Mouse (Mus musculus) neural tube, embryonic 15.5 days (tissue): ENCODE measurements around the gene Fam219a. TPM values are rescaled to one million over a fixed set of nuclear protein-coding genes. Genes with fewer than 3 reads are reported as not detected.
A peak's percentile ranks its signal among the peaks of the same experiment; 100 is the strongest.

Source experiments
- ATAC-seq: fragments of 200-750 bp; cut with Nextera tagmentation; 2 replicates; pipeline ENCODE4 v1.8.0; 2017; ENCODE audit warnings: mild to moderate bottlenecking, moderate TSS enrichment, moderate library complexity; ENCODE audit not compliant: low FRiP score
- H3K27ac ChIP-seq: fragments of 300-500 bp; sonication (generic); replicated peaks from 2 replicates; pipeline ENCODE4 v1.5.1; 2015; ENCODE audit warnings: mild to moderate bottlenecking, inconsistent platforms
- H3K27me3 ChIP-seq: fragments of 300-500 bp; sonication (generic); replicated peaks from 2 replicates; pipeline ENCODE4 v1.6.1; 2015; ENCODE audit warnings: inconsistent platforms
- H3K36me3 ChIP-seq: fragments of 300-500 bp; sonication (generic); 2 replicates; pipeline ENCODE4 v1.6.1; 2015; ENCODE audit warnings: inconsistent platforms
- H3K4me1 ChIP-seq: fragments of 300-500 bp; sonication (generic); 2 replicates; pipeline ENCODE4 v1.6.1; 2015; ENCODE audit warnings: inconsistent platforms
- H3K4me2 ChIP-seq: fragments of 300-500 bp; sonication (generic); 2 replicates; pipeline ENCODE4 v1.6.1; 2015; ENCODE audit warnings: inconsistent platforms, mild to moderate bottlenecking, moderate library complexity
- H3K4me3 ChIP-seq: fragments of 300-500 bp; sonication (generic); replicated peaks from 2 replicates; pipeline ENCODE4 v1.5.1; 2015; ENCODE audit warnings: mild to moderate bottlenecking, inconsistent platforms
- H3K9ac ChIP-seq: fragments of 300-500 bp; sonication (generic); replicated peaks from 2 replicates; pipeline ENCODE4 v1.6.1; 2015; ENCODE audit warnings: mild to moderate bottlenecking, inconsistent platforms
- H3K9me3 ChIP-seq: fragments of 300-500 bp; sonication (generic); replicated peaks from 2 replicates; pipeline ENCODE4 v1.6.1; 2016; ENCODE audit warnings: inconsistent platforms
- WGBS: fragments of 180-500 bp; shearing (Covaris S2); methylation state at CpG from one replicate; pipeline ENCODE4 v1.1.7; 2015; ENCODE audit warnings: mixed read lengths; 5-methylcytosine and 5-hydroxymethylcytosine counted together
- polyA plus RNA-seq: library from polyadenylated mRNA; unstranded; fragments of >200 nt; fragmentation: Nextera tagmentation; extraction: Ambion mirVana; gene quantifications from 2 replicates; pipeline ENCODE4 v1.2.1, GENCODE M21; 2015

The Fam219a gene
- polyA plus RNA-seq, 1 experiment from 2014 or later = 17.9 TPM

DNA sequence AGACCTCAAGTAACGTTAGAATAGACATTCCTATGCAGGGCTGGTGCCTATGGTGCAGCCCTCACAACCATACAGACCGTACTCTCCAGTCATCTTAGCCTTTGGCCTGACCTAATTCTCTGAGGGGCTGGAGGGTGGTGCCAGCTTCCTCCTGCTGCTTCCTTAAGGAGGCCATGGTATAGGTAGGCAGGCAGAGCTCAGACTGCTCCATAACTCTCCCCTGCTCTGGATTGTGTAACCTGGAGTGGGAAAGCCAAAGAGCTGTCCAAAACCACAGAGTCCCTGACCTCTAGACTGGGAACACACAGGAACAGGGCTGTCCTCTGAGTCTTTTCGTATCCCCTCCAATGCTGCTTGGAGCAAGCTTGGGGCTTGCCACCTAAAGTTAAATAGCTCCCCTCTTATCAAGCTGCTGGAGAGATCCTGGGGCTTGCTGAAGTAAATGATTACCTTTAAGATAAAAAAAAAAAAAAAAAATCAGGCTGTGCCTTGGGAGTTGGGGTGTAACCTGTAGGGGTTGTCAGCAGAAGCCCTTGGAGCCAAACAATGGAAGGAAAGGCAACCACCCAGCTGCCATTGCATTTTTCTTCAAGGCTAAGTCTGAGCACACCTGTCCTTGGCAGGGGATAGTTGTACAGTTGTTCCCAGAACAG lies 75.7 kb downstream of the Fam219a start:
- 78% methylated on average over 3 of the region's 3 CpGs for WGBS
- ATAC-seq = no peak
- H3K4me3 ChIP-seq = no peak overlapping the region

DNA sequence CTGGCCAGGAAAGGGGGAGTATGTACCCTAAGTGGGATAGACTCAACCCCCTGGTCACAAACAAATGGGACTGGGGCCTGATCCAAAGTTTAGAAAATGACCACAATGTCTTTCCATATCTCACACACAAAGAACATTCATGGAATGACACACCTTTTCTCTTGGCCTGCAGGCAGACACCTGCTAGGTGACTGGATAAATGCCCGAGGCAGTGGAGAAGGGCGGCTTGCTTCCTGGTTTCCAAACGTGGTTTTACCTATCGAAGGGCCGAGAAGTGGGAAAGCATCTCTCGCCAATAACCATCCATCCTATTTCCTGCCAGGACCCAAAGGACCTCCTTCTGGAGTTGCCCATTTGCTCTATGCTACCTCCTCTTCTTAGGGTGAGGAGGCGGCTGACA lies 76.4 kb downstream of the Fam219a start:
- 83% methylated on average over 7 of the region's 7 CpGs for WGBS
- Histone ChIP-seq H3K4me3 (no peak overlapping the region), H3K27me3 (peaks cover 28% of the 10 kb centered on the region), H3K4me2 (no peak overlapping the region), H3K9me3 (no peaks in the 10 kb centered on the region), H3K36me3 (no peaks in the 10 kb centered on the region), H3K27ac (no peak overlapping the region), H3K4me1 (peaks cover 16% of the 10 kb centered on the region), H3K9ac (no peak overlapping the region)
- ATAC-seq = no peak

More for the DNA sequence above, 75.7 kb downstream of the Fam219a start:
- Histone ChIP-seq H3K36me3 (no peaks in the 10 kb centered on the region), H3K9me3 (no peaks in the 10 kb centered on the region), H3K9ac (no peak overlapping the region), H3K27me3 (peaks cover 34% of the 10 kb centered on the region), H3K27ac (no peak overlapping the region), H3K4me2 (no peak overlapping the region), H3K4me1 (peaks cover 22% of the 10 kb centered on the region)

DNA sequence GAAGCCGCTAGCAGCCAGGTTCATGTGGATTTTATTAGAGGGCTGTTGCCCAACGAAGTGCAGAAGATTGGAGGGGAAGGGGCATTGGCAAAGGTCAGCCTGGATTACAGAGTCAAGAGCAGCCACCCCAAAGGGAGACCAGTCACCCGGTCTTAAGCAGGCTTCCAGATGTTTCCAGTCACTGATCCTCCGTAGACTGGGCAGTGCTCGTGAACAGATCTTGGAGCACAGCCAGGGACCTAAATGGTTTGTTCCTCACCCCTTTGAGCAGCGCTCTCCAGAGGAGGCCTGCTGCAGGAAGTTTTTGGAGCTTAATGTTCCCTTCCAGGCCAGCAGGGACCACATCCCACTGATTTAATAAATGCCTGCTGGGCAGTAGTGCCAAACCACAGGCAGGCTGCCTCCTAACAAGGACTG lies 87.7 kb downstream of the Fam219a start:
- H3K4me2 ChIP-seq = no peak overlapping the region
- H3K9me3 ChIP-seq = no peaks in the 10 kb centered on the region
- ATAC-seq = no peak
- no peaks in the 10 kb centered on the region for H3K27me3 ChIP-seq
- H3K36me3 ChIP-seq = peaks cover 11% of the 10 kb centered on the region
- no peak overlapping the region for H3K9ac ChIP-seq
- H3K4me1 ChIP-seq = no peaks in the 10 kb centered on the region
- H3K4me3 ChIP-seq = no peak overlapping the region
- H3K27ac ChIP-seq = no peak overlapping the region; the same call in 1 of the 2 replicates
- 68% methylated on average over 6 of the region's 6 CpGs for WGBS

DNA sequence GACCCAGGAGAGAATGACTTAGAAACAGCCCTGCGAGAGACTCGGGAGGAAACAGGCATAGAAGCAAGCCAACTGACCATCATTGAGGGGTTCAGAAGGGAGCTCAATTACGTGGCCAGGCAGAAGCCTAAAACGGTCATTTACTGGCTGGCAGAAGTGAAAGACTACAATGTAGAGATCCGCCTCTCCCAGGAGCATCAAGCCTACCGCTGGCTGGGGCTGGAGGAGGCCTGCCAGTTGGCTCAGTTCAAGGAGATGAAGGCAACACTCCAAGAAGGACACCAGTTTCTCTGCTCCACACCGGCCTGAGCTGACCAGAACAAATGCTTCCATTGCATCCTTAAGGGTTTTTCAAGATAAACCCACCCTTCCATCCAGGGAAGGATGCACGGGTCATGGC lies 89.1 kb downstream of the Fam219a start:
- Histone ChIP-seq H3K27me3 (no peaks in the 10 kb centered on the region), H3K27ac (no peak overlapping the region), H3K4me2 (no peak overlapping the region), H3K36me3 (peaks cover 11% of the 10 kb centered on the region), H3K4me3 (no peak overlapping the region), H3K9me3 (no peaks in the 10 kb centered on the region), H3K9ac (no peak overlapping the region), H3K4me1 (no peaks in the 10 kb centered on the region)
- no peak for ATAC-seq
- 72% methylated on average over 8 of the region's 8 CpGs for WGBS

DNA sequence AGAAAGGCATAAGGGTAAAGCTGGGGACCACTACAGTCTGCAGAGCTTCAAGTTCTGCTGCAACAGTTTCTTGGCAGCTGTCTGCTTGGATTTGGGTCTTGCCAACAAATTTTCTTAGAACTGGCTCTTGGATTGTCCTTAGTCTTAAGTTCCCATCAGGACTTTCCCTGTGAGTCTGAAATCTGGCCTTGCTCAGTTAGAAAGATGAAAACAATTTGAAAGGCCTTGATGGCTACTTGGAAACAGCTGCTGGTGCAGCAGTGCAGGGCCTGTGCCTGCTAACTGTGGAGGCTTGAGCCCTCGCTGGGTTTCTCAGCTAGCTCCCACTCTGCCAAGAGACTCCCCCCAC lies 89.9 kb downstream of the Fam219a start:
- H3K27ac ChIP-seq = no peak overlapping the region
- H3K4me2 ChIP-seq = no peak overlapping the region
- no peak for ATAC-seq
- H3K9ac ChIP-seq = no peak overlapping the region
- H3K36me3 ChIP-seq = peaks cover 11% of the 10 kb centered on the region
- H3K4me3 ChIP-seq = no peak overlapping the region
- WGBS = 94% methylated on average over 1 of the region's 1 CpGs
- H3K4me1 ChIP-seq = no peaks in the 10 kb centered on the region
- no peaks in the 10 kb centered on the region for H3K9me3 ChIP-seq
- no peaks in the 10 kb centered on the region for H3K27me3 ChIP-seq

DNA sequence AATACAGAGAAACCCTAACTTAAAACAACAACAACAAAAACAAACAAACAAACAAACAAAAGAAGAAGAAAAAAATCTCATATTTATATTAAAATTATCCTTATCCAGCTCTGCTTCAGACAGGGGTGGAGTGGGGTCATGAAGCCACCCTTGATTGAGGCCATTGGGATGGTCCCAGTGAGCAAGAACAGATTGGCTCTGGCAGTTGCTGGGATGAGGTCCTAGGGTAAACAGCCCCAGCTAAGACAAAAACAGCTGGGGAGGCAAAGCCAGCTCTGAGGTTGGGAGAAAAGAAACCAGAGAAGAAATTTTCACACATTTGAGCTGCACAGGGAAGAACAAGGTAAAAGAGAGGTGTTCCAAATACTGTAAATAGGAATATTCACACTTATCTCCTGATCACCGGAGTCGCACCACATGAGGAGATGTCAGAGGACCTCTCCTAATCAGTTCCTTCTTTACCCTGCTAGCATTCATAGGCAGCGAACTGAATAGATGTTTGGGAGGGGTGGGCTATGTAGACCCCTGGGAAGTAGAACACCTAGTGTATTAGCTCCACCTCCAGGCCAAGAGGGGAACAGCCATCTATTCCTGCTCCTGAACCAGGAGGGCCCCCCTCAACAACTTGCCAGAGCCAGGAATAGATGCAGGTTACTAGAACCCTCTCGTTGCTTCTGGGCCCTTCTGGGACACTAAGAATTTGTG lies 90.4 kb downstream of the Fam219a start:
- Histone ChIP-seq H3K27me3 (no peaks in the 10 kb centered on the region), H3K9me3 (no peaks in the 10 kb centered on the region), H3K36me3 (peaks cover 11% of the 10 kb centered on the region), H3K4me3 (no peak overlapping the region), H3K9ac (no peak overlapping the region), H3K27ac (no peak overlapping the region), H3K4me1 (no peaks in the 10 kb centered on the region), H3K4me2 (no peak overlapping the region)
- 73% methylated on average over 4 of the region's 4 CpGs for WGBS
- ATAC-seq = no peak

DNA sequence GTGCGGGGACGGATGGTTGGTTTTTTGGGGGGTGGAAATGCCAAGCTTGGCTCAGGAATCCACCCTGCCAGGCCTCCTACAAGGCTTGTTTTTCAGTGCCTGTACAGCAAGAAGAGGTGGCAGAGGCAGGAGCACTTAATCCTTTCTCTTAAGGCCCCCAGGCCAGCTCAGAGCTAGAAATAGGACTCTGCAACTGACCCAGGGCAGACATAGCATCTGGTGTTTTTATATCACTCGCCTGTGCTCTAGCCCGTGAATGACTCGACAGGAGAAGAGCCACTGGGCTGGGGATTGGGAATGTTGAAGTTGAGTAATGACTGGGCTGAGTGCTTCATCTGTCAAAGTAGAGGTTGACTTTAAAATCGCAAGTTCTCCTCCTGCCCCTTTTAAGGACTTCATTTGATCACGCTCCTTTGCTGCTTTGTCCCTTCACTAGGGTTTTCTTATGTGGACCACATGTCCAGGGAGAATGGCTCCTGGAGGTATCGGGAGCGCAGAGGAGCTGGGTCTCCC lies 91.6 kb downstream of the Fam219a start:
- Histone ChIP-seq H3K9me3 (no peaks in the 10 kb centered on the region), H3K27ac (no peak overlapping the region), H3K4me2 (no peak overlapping the region), H3K36me3 (peaks cover 11% of the 10 kb centered on the region), H3K4me3 (no peak overlapping the region), H3K27me3 (no peaks in the 10 kb centered on the region), H3K4me1 (no peaks in the 10 kb centered on the region), H3K9ac (no peak overlapping the region)
- WGBS = 92% methylated on average over 9 of the region's 9 CpGs
- no peak for ATAC-seq

DNA sequence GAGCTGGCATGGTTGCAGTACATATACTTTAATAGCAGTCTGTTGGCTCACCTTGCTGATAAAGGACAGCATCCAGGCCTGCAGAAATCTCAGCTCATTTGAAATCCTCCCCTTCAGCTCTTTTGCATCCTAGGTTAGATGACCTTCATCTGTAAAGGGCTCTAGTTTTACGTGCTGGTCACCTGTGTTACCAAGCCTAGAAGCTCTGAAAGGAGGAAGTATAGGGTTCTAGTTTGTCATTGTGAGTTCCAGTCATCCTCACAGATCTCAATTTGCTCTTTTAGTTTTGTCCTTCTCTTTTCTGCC lies 98.0 kb downstream of the Fam219a start:
- Histone ChIP-seq H3K9me3 (no peaks in the 10 kb centered on the region), H3K9ac (no peak overlapping the region), H3K4me1 (peaks cover 13% of the 10 kb centered on the region; the same call in 1 of the 2 replicates), H3K27me3 (no peaks in the 10 kb centered on the region), H3K4me2 (no peak overlapping the region), H3K27ac (peak overlapping the region; percentile 29), H3K36me3 (no peaks in the 10 kb centered on the region), H3K4me3 (no peak overlapping the region)
- ATAC-seq = no peak
- 87% methylated on average over 1 of the region's 1 CpGs for WGBS

DNA sequence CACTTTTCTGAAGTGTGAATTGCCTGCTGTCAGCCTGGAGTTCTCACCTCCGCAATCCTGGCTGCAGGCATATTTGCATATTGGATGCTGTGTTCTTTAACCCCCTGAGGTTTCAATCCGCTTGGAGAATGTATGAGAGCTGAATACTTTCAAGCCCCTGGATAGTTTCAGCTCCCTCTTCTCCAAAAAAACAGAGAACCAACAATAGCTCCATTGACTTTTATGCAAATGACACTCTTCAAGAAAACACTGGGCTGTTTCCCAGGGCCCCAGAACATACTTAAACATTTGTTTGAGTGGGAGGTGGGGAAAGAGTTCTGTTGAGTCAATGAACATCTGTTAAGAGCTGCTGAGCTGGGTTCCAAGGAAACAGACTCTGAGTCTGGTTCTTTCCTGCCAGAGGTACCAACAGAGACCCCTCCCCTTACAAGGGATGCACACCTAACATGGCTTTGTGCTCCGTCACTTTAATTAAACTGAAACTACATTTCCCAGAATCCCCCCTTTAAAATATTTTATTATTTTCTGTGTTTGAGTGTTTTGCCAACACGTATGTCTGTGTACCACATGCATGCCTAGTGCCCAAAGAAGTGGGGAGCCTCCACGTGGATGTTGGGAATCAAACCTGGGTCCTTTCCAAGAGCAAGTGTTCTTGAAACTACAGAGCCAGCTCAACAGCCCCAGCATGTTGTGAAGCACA lies 98.5 kb downstream of the Fam219a start:
- Histone ChIP-seq H3K9me3 (no peaks in the 10 kb centered on the region), H3K27me3 (no peaks in the 10 kb centered on the region), H3K4me2 (no peak overlapping the region), H3K4me1 (peaks cover 15% of the 10 kb centered on the region), H3K27ac (peak overlapping the region; percentile 51), H3K9ac (no peak overlapping the region), H3K4me3 (no peak overlapping the region), H3K36me3 (no peaks in the 10 kb centered on the region)
- 21% methylated on average over 5 of the region's 5 CpGs for WGBS
- ATAC-seq = peak; percentile 40; the same call in 1 of the 2 replicates

DNA sequence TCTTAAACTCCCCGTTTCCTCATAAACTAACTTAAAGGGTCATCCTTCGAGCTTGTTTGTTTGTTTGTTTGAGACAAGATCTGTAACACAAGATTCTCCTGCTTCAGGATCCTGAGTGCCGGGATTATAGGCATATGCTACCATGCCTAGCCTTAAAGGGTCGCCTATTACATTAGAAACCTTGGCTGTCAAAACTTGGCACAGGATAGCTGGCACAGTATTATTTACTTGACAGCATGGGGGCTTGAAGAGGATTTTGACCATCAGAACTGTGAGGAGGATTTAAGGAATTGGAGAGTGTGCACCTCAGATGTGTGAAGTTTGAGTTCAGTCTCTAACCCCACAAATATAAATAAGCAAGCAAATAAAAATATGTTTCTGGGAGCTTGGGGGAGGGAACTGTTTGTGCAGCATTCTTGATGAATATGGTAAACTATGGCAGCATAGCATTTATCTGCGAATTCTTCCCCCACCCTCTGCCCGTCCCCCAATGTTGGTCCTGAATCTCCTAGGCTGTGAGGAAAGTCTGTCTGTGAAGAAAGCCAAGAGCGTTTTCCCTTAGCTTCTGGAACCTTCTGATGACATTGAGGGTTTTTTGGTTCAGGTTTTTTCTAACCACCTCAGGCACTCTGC lies 99.2 kb downstream of the Fam219a start:
- no peak for ATAC-seq
- peak overlapping the region; percentile 51; the same call in 1 of the 2 replicates for H3K27ac ChIP-seq
- H3K9me3 ChIP-seq = no peaks in the 10 kb centered on the region
- peaks cover 16% of the 10 kb centered on the region for H3K4me1 ChIP-seq
- H3K27me3 ChIP-seq = no peaks in the 10 kb centered on the region
- H3K4me3 ChIP-seq = no peak overlapping the region
- 60% methylated on average over 7 of the region's 7 CpGs for WGBS
- no peaks in the 10 kb centered on the region for H3K36me3 ChIP-seq
- no peak overlapping the region for H3K9ac ChIP-seq
- no peak overlapping the region for H3K4me2 ChIP-seq

DNA sequence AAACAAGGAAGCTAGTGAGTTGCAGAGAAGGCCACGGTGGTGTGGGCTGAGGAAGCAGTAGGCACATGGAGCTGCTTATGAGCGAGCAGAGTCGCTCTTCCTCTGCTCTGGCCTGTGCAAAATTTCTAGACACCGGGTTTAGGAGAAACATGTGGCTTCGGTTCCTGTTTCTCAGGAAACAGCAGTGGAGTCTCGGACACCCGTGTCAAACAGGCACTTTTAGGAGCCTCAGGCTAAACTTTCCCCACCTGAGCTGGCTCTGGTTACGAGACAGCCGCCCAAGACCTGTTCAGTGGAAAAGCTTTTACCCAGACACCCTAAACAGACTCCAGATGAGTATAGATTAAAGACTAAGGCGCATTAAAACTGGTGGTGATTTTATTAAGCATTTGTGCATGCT lies 100.1 kb downstream of the Fam219a start:
- Histone ChIP-seq H3K9me3 (no peaks in the 10 kb centered on the region), H3K4me2 (no peak overlapping the region), H3K4me1 (peaks cover 16% of the 10 kb centered on the region), H3K27me3 (no peaks in the 10 kb centered on the region), H3K27ac (0 out of 2 replicates have a peak overlapping the region, but pooled peaks have one; percentile 18), H3K36me3 (no peaks in the 10 kb centered on the region), H3K4me3 (no peak overlapping the region), H3K9ac (no peak overlapping the region)
- 74% methylated on average over 10 of the region's 10 CpGs for WGBS
- ATAC-seq = no peak
